Mouse (Mus musculus): ENCODE data around the gene Gata3. TPM values are rescaled to one million over a fixed set of nuclear protein-coding genes. Genes with fewer than 3 reads are reported as not detected.
A peak's percentile ranks its signal among the peaks of the same experiment; 100 is the strongest.

The Gata3 gene
- total and polyA plus RNA-seq, 3 experiments: 0.08 to 0.63 (median 0.11) TPM

DNA sequence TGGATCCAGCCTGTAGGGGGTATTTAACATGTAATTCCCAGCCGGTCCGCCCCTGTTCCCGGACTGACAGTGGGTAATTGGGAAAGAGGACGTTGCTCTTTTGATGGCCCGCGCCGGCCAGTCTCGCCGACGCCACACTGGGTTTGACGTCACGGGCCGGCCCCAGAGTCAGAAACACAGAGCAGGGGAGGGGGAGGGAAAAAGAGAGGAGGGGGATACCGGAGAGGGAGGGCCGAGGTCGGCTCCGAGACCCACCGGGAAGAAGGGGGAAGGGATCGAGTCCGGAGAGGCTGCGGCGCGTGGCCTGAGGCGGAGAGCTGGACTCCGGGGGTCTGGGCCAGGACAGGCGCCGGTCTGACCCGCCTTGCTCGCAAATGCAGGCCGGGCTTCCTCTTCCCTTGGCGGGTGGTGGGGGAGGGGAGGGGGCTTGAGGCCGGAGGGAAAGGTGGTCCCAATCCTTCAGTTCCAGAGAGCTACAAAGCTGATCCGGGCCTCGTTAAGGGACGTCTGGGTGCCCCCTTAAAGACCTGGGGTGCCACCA is 8.7 kb downstream of the Gata3 start, which contains the start of gene 4930412O13Rik:
TSS of gene 4930412O13Rik (plus strand) at position 202 of the 541 bp plus-strand sequence.
- dilution Hi-C loops (cut with MboI; ENCODE audit: extremely low pct_ligation_motif_present, extremely low pct_unique_long_range_greater_than_20kb, low sequenced_read_pairs): no loop called here
- no peak for DNase-seq (ENCODE audit: extremely low read depth)
- Histone ChIP-seq H3K9me3 (replicated peaks; ENCODE audit: low read length) (peaks cover 3% of the 10 kb centered on the region), H3K4me1 (ENCODE audit: control insufficient read depth in 1 of 2, insufficient read depth in 2 of 2) (0 out of 4 replicates have a peak, but pooled peaks cover 0 to 2% of the 10 kb centered on the region in 2 experiments), H3K27ac (ENCODE audit: insufficient read depth, low read depth) (no peak within 1 kb of the TSS), H3K27me3 (replicated peaks) (no peaks in the 10 kb centered on the region), H3K9ac (ENCODE audit: insufficient read depth, low read depth) (no peak within 1 kb of the TSS), H3K4me2 (ENCODE audit: insufficient read depth, low read depth, poor library complexity, severe bottlenecking) (peak within 1 kb of the TSS; percentile 83), H3K4me3 (replicated peaks in 1 of 3; ENCODE audit: low read depth in 2 of 3, low read length in 2 of 3, poor library complexity in 1 of 3) (no peak within 1 kb of the TSS), H3K36me3 (replicated peaks in 1 of 2; ENCODE audit: control insufficient read depth in 1 of 2, insufficient read depth in 1 of 2, low read length in 1 of 2) (no peaks in the 10 kb centered on the region), H3K79me2 (replicated peaks; ENCODE audit: control insufficient read depth, extremely low read depth, insufficient read depth, poor library complexity, severe bottlenecking) (no peaks in the 10 kb centered on the region)
- TF ChIP-seq USF1 (IDR thresholded peaks at IDR 0.05; ENCODE audit: low read depth, low read length) (no peak), MAZ (IDR thresholded peaks at IDR 0.05; ENCODE audit: low read depth, low read length) (no peak), CHD2 (IDR thresholded peaks at IDR 0.05; ENCODE audit: low read length) (no peak), PAX5 (IDR thresholded peaks at IDR 0.05; ENCODE audit: low read length) (no peak), MAFK (IDR thresholded peaks at IDR 0.05; ENCODE audit: insufficient replicate concordance, low read length) (no peak), POLR2AphosphoS2 (IDR thresholded peaks at IDR 0.05; ENCODE audit: low read depth, low read length) (no peak), EP300 (IDR thresholded peaks at IDR 0.05; ENCODE audit: low read length) (no peak), IRF4 (IDR thresholded peaks at IDR 0.05; ENCODE audit: low read depth, low read length) (no peak), CTCF (conservative IDR thresholded peaks at IDR 0.05 in 1 of 2, IDR thresholded peaks at IDR 0.05 in 1 of 2; ENCODE audit: low read depth in 2 of 2, low read length in 2 of 2) (no peak), ZNF384 (IDR thresholded peaks at IDR 0.05; ENCODE audit: low read depth, low read length) (no peak), RAD21 (IDR thresholded peaks at IDR 0.05; ENCODE audit: low read depth, low read length) (no peak), ZC3H11A (IDR thresholded peaks at IDR 0.05; ENCODE audit: low read depth, low read length) (no peak), JUND (conservative IDR thresholded peaks at IDR 0.05; ENCODE audit: low read depth, low read length) (no peak), USF2 (conservative IDR thresholded peaks at IDR 0.05; ENCODE audit: low read depth, low read length) (no peak), SIN3A (IDR thresholded peaks at IDR 0.05; ENCODE audit: low read length) (no peak), CHD1 (IDR thresholded peaks at IDR 0.05; ENCODE audit: low read depth, low read length) (no peak), RCOR1 (conservative IDR thresholded peaks at IDR 0.05; ENCODE audit: low read depth, low read length) (no peak), NRF1 (IDR thresholded peaks at IDR 0.05; ENCODE audit: low read depth, low read length) (no peak), HCFC1 (IDR thresholded peaks at IDR 0.05; ENCODE audit: low read depth, low read length) (no peak), BHLHE40 (IDR thresholded peaks at IDR 0.05; ENCODE audit: low read depth, low read length) (no peak)
- in situ Hi-C loops (cut with MboI; ENCODE audit: low pct_ligation_motif_present, low pct_unique_long_range_greater_than_20kb, low sequenced_read_pairs): loop anchor here (25.0 kb wide), 1 partner anchor 419 kb away; no protein-coding TSS in a partner anchor

DNA sequence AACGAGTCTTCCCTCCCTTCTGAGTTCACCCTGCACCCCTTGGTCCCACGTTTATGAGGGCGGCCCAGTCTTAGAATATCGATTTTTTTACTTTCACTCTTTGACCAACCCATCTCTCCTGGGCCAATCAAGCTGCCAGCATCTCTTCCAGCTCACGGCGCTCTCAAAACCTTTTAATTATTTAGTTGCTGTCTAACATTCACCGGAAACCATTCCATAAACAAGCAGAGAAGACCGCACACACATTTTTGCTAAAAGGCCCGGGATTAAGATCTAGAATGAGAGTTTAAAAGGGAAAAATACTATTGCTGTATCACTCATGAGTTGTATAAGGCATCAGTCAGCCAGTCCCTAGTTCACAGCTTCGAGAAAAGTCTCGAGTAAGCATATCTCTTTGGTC is 9.6 kb downstream of the Gata3 start:
- TF ChIP-seq POLR2AphosphoS2 (IDR thresholded peaks at IDR 0.05; ENCODE audit: low read depth, low read length) (no peak), ZC3H11A (IDR thresholded peaks at IDR 0.05; ENCODE audit: low read depth, low read length) (no peak), NRF1 (IDR thresholded peaks at IDR 0.05; ENCODE audit: low read depth, low read length) (no peak), JUND (conservative IDR thresholded peaks at IDR 0.05; ENCODE audit: low read depth, low read length) (no peak), ETS1 (conservative IDR thresholded peaks at IDR 0.05; ENCODE audit: low read depth, low read length) (no peak)
- Histone ChIP-seq H3K27me3 (replicated peaks) (no peaks in the 10 kb centered on the region), H3K36me3 (replicated peaks in 1 of 2; ENCODE audit: control insufficient read depth in 1 of 2, insufficient read depth in 1 of 2, low read length in 1 of 2) (no peaks in the 10 kb centered on the region), H3K4me1 (ENCODE audit: control insufficient read depth in 1 of 2, insufficient read depth in 2 of 2) (0 out of 4 replicates have a peak, but pooled peaks cover 0 to 2% of the 10 kb centered on the region in 2 experiments), H3K27ac (ENCODE audit: insufficient read depth, low read depth) (no peak overlapping the region), H3K9me3 (replicated peaks; ENCODE audit: low read length) (peaks cover 3% of the 10 kb centered on the region), H3K4me2 (ENCODE audit: insufficient read depth, low read depth, poor library complexity, severe bottlenecking) (peak overlapping the region; percentile 83), H3K4me3 (replicated peaks in 1 of 3; ENCODE audit: low read depth in 2 of 3, low read length in 2 of 3, poor library complexity in 1 of 3) (no peak overlapping the region), H3K9ac (ENCODE audit: insufficient read depth, low read depth) (no peak overlapping the region), H3K79me2 (replicated peaks; ENCODE audit: control insufficient read depth, extremely low read depth, insufficient read depth, poor library complexity, severe bottlenecking) (no peaks in the 10 kb centered on the region)
- dilution Hi-C loops (cut with MboI; ENCODE audit: extremely low pct_ligation_motif_present, extremely low pct_unique_long_range_greater_than_20kb, low sequenced_read_pairs) (no loop called here), in situ Hi-C loops (cut with MboI; ENCODE audit: low pct_ligation_motif_present, low pct_unique_long_range_greater_than_20kb, low sequenced_read_pairs) (loop anchor here (25.0 kb wide), 1 partner anchor 418 kb away; no protein-coding TSS in a partner anchor)
- no peak for DNase-seq (ENCODE audit: extremely low read depth)

Measured in CH12.LX (cell line).